Mouse (Mus musculus) myocyte (in vitro differentiated cells): ENCODE data around the gene Epha3.

ENCODE experiments used
- E2F4 ChIP-seq: IDR thresholded peaks from one replicate; pipeline ENCODE4 v1.6.1; 2011; ENCODE audit warnings: mild to moderate bottlenecking, control low read depth, moderate library complexity; ENCODE audit not compliant: insufficient read depth
- MAX ChIP-seq: IDR thresholded peaks from one replicate; pipeline ENCODE4 v1.6.1; 2011; ENCODE audit warnings: low read depth, mild to moderate bottlenecking, control low read depth
- MYOG ChIP-seq, 3 experiments: IDR thresholded peaks; one replicate each; pipeline ENCODE4 v1.6.1; 2011; ENCODE audit warnings: control low read depth in 2 of 3, low read depth in 2 of 3, mild to moderate bottlenecking in 2 of 3; ENCODE audit not compliant: insufficient read length in 2 of 3, control insufficient read depth in 1 of 3, insufficient read depth in 1 of 3
- POLR2A ChIP-seq: IDR thresholded peaks from one replicate; pipeline ENCODE4 v1.6.1; 2011; ENCODE audit warnings: low read depth, mild to moderate bottlenecking, control low read depth, moderate library complexity; ENCODE audit not compliant: insufficient read length
- TCF12 ChIP-seq: IDR thresholded peaks from one replicate; pipeline ENCODE4 v1.6.1; 2011; ENCODE audit warnings: mild to moderate bottlenecking, control low read depth; ENCODE audit not compliant: poor library complexity, insufficient read depth, severe bottlenecking

DNA sequence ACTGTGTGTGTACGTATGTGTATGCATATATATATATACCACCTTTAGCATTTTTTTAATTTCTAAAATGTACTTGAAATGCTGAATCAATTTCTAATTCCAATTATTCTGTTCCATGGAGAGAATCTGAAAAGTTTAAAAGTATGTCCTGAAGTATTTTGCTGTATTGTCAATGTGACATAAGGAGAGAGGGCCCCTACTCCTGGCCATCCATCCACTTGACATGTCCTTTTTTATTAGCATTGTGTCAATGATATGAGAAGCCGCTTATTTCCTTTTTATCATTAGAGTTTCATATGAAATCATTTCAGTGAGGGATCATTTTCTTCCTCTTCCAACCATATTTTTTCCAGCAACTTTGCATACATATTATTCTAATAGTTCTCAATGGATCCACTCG is 58.0 kb downstream of the Epha3 start:
- TF ChIP-seq E2F4: no peak
- no peak for TF ChIP-seq TCF12
- no peak for TF ChIP-seq POLR2A
- TF ChIP-seq MYOG (IDR thresholded peaks at IDR 0.05; ENCODE audit: control insufficient read depth in 1 of 3, insufficient read depth in 1 of 3, insufficient read length in 2 of 3, low read depth in 2 of 3): no peak
- TF ChIP-seq MAX: no peak
